Mouse (Mus musculus) common myeloid progenitor, adult 5-6 weeks (primary cell): ENCODE data around the gene Aldh16a1. TPM values are rescaled to one million over a fixed set of nuclear protein-coding genes. Genes with fewer than 3 reads are reported as not detected.
"Not testable (repeated sequence)": the region's sequence is repeated elsewhere in the genome, so short reads cannot be mapped to it uniquely, and the experiment has no call there.

Experiments used
- ATAC-seq: replicated peaks from 2 replicates; pipeline ENCODE4 v1.8.0; 2016; ENCODE audit warnings: low read depth, mild to moderate bottlenecking, moderate TSS enrichment, inconsistent platforms; ENCODE audit not compliant: poor library complexity, severe bottlenecking
- total RNA-seq: library from RNA; stranded (forward); fragments of 200-1000, 187-1606 nt; gene quantifications from 2 replicates; pipeline ENCODE4 v1.2.3, GENCODE M21; 2017

The Aldh16a1 gene
- total RNA-seq, 1 experiment from 2014 or later: 32.2 TPM

DNA sequence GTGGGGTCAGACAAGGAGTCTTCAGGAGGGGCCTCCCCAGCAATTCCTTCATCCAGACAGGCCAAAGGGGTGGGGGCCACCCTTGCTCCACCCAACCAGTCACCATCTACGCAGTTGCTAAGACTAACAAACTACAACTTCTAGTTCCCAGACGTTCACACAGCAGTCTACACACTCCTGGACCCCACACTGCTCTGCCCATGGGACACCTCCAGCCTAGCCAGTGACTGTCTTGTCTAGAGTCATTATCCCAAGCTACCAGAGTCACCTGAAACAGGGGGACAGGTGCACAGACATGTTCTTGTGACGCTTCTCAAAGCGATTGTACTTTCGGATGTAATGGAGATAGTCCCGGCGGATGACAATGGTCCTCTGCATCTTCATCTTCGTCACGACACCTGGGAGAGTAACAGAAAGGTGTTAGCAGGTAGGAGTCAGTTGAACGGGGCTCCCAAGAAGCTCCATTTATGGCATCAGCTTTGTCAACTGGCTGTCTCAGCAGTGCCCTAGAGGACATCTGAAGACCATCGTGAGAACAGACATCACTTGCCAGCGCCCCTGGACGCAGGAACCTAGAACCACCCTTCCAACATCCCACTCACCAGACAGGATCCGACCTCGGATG is 31.7 kb downstream of the Aldh16a1 start:
- no peak for ATAC-seq

DNA sequence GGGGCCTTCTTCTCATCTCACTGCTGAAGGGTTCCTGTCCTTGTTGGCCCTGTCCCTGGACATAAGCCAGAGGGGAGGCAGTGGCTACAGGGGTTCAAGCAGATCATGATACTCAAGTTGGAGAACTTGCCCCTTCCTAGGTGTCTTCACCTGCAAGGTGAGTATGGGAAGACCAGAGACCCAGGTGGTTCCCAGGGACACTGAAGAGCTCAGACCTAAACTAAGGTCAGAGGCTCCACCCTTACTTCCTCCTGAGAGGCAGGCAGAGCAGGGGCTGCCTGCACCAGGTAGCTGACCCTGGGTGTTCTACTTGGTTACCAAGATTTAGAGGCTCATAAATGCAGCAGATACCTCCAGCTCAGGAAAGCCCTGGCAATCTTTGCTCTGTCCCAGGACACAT is 32.4 kb downstream of the Aldh16a1 start:
- no peak for ATAC-seq

DNA sequence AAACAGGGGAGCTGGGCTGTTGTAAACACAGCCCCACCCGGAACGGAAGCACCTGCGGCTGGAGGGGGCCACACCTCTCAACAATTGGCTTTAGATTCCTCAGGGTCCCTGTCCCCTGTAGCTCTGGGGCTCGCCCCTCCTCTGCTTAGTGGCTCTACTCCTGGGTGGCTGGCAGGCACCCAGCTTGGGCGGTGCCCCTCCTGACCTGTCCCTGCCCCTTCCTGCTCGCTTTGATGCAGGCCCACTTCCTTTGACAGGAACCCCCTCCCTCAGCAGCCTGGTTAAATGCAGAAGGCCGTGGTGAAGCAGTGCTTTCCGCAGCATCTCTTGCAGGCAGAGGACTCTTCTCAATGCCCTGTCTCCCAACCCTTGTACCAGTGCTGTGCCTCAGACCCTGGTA is 33.0 kb downstream of the Aldh16a1 start:
- peak; percentile 33 for ATAC-seq

DNA sequence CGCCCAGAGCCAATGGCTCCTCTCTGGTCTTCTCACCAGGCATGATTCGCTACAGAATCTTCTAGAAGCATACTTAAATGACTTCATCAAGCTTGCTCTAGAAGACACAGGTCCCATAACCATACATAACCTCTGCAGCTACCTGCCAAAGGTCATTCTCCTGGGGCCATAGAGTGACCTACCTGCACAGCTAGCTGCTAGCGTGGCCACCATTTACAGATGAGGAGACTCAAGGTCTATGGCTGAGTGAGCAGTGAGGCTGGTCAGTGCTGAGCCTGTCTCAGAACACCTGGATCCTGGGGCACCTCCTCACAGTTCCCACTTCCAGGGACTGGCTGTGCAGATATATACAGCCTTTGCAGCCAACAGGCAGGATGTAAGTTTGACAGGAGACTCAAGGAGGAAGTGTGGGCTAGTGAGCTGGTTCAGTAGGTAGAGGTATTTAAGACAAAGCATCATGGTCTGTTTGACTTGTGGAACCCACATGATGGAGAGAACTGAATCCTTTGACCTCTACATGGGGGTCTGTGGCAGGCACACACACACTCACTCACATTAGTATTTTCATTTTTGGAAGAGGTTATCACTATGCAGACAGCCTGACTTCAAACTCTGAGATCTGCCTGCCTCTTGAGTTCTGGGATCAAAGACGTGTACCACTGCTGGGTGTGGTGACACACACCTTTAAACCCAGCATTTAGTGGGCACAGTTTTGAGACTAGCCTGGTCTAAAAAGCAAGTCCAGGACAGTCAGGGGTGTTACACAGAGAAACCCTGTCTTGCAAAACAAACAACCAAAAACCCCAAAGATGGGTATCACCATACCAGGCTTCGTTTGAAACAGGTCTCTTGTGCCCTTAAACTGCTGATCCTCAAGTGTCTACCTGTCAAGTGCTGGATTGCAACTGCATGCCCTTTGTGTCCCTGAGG is 34.3 kb downstream of the Aldh16a1 start:
- ATAC-seq: no peak

DNA sequence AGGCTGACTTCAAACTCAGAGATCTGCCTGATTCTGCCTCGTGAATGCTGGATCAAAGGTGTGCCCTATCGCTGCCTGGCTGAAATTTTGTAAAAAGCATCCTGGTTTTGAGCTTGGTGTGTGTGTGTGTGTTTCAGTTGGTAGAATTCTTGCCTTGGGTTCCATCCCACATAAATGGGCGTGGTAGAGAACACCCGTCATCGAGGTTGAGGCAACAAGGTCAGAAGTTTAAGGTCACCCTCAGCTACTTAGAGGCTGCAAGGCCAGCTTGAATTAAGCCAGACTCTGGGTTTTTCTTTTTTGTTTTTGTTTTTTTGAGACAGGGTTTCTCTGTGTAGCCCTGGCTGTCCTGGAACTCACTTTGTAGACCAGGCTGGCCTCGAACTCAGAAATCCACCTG is 36.0 kb downstream of the Aldh16a1 start:
- no peak for ATAC-seq

DNA sequence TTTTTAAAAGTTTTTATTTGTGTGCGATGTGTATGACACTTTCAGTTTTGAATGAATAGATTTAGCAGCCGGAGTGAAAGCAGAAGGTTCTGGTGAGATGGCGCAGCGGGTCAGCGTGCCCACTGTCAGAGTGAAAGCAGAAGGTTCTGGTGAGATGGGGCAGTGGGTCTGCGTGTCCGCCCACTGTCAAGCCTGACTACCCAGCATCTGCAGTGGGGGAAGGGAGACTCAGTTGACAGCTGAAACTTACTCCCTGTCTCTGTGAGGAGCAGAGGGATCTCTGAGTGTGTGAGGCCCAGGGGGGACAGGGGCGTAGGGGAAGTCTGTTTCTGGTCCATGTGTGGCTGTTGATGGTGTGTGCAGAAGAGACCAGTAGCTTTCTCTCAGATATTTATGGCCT is 36.8 kb downstream of the Aldh16a1 start:
- ATAC-seq: no peak

DNA sequence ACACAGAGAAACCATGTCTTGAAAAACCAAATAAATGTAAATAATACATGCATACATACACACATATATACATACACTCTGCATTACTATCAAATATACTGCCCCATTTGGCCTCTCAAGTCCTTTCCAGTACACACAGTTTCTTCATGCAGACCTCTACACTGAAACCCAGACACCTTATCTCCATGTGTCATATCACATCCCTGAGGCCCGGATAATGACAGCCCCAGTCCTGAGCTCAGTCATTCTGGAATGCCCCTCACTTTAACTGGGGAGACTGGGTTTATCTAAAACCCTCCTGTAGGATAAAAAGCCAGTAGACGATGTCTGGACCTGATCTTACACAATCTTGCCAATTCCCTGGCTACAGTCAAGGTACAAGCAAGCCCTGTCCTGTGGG is 40.9 kb downstream of the Aldh16a1 start:
- ATAC-seq: no peak

DNA sequence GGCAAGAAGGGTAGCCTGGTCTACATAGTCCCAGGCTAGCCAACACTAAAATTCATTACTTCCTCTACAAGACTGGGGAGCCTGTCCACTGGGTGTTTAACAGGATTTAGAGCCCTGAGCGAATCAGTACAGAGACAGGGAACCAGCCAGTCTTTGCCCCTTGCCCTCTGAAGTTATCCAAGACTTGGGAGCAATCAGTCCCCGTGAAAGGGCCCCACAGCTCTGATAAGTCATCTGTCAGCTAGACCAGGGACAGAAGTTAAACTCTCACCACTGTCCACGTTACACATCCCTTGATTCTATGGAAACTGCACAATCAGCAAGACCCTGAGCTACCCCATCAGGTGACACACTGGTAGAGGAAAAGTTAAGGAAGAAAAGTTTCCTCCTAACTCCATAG is 41.9 kb downstream of the Aldh16a1 start:
- no peak for ATAC-seq

DNA sequence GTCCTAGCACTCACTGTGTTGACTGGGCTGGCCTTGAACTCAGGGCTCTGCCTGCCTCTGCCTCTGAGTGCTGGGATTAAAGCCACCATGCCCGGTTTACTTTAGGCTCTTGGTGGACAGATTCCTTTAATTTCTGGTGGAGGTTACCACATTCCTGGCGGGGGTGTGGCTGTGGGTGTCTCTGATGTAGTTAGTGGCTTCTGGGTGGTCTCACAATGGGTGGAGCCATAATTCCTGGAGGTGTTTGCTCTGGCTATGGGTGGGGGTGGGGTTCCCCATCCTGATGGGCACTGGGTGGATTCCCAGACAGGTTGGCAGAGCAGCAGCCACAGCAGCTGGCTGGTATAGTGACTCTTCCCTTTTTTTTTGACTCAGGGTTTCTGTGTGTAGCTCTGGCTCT is 42.4 kb downstream of the Aldh16a1 start:
- ATAC-seq: no peak

DNA sequence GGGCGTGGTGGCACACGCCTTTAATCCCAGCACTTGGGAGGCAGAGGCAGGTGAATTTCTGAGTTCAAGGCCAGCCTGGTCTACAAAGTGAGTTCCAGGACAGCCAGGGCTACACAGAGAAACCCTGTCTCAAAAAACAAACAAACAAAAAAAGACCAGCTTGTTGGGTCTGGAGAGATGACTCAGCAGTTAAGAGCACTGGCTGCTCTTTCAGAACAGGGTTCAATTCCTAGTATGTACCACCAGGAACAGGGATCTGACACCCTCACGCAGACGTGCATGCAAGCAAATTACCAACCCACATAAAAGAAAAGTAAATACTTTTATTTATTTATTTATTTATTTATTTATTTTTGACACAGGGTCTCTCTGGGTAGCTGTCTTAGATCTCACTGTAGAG is 44.3 kb downstream of the Aldh16a1 start:
- not testable (repeated sequence) for ATAC-seq

DNA sequence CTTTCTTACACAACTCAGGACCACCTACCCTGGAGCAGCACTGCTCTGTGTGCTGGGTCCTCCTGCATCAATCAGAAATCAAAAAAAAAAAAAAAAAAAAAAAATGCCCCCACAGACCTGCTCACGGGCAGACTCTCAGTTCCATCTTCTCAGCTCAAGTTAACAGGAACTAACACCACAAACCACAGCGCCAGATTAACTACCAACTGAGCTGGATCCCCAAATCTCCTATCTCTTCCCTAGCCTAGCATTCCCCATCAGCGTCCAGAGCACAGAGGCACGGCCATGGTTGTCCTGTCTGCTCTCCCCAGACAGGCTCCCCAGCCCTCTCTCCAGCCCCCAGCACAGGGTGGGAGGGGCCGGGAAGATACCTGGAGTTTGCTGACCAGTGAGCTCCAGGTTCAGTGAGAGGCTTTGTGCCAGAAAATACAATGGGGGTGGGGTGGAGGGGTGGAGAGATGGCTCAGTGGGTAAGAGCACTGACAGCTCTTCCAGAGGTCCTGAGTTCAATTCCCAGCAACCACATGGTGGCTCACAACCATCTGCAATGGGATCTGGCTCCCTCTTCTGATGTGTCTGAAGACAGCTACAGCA is 47.2 kb downstream of the Aldh16a1 start:
- peak; percentile 56 for ATAC-seq

DNA sequence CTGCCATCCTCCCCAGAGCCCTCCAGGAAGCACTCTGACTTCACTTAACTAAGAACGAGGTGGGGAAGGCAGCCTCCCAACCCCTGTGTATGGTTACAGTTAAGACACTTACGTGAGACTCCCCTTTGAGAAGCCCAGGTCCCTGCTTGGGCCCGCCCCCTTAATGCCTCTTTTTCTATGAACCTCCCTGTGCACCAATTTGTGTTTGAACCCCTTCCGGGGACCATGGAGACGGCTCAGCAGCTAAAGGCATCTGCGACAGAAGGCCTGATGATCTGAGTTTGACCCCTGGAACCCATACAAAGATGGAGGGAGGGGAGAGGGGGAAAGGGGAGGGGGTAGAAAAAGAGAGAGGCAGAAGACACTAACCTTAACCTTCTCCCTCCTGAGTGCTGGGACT is 47.9 kb downstream of the Aldh16a1 start:
- ATAC-seq: no peak

DNA sequence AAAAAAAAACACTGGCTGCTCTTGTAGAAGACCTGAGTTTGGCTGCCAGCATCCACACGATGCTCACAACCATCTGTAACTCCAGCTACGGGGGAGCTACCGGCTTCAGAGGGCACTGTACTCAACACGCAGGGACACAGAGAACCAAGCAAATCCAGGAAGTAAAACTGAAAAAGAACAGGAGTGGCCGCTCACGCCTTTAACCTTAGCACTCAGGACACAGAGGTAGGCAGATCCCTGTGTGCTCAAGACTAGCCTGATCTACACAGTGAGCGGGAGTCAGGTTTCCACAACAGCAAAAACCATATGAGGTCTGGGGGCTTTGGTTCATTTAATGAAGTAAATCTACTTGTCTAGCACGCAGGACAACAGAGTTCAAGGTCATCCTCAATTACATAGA is 48.9 kb downstream of the Aldh16a1 start:
- ATAC-seq: no peak

DNA sequence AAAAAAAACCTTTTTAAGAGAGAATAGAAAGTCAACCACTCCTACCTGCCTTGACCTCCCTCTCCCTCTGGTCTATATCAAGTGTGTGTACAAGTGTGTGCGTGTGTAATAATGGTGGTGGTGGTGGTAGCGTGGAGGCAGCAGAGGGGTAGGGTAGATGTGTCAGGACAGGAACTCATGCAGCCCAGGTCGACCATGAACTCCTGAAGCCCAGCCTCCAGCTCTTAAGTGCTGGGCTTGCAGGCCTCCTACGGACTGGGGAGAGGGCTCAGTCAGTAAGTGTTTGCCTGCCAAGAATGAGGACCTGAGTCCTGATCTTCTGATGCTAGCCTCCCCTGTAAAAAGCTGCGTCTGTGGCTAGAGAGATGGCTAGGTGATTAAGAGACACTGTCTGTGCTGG is 49.4 kb downstream of the Aldh16a1 start:
- ATAC-seq: no peak

DNA sequence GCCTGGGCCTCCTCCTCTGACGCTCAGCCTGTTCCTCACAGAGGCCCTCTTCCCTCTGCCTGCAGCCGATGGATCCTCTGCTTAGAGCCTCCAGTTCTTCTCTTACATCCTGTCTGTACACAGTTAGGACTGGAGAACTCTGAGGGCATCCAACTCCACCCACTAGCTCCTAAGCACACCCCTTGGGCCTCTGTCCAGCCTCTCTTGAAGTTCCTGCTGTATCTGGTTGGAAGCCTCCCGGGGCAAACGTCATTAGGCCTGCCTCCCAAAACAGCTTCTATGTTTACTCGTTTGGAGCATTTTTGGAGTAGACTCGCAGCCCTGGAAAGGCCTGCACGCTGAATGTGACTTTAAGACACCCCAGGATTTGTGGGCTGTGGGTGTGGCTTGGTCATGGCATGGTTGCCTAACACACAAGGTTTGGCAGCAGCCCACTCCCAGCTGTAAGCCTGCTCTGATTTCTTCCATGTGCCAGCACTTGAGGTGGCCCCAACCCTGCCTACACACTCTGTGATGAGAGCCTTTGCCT is 50.7 kb downstream of the Aldh16a1 start, which contains the start of gene Fcgrt:
Gene Fcgrt (minus strand): TSS at position 200 of the 529 bp plus-strand sequence.
- ATAC-seq: peak; percentile 88

DNA sequence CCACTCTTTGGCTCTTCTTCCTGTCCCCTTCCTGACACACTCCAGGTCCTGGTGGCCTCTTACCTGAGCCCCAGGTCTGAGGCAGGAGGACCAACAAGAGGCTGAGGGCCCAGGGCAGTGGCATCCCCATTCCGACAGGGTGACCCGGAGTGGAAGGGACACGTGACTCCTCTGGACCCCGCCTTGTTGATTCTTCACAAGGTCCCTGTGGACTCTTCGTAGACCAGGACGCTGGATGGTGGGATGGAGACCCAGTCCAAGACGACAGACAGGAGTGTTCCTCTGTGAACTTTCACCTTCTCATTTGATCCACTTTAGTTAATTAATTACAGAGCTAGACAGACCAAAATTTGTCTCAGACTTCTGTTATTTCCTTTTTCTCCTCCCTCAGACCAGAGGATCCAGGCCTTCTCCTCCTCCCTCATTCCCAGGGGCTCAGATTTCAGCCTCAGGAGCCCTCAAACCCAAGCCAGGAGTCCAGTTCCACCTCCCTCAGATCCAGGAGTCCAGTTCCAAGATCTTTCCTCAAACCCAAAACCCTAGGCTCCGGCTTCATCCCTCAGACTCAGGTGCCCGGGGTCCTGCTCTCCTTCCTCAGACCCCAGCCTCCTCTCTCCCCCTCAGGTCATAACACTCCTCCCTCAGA is 51.3 kb downstream of the Aldh16a1 start:
- ATAC-seq: no peak

DNA sequence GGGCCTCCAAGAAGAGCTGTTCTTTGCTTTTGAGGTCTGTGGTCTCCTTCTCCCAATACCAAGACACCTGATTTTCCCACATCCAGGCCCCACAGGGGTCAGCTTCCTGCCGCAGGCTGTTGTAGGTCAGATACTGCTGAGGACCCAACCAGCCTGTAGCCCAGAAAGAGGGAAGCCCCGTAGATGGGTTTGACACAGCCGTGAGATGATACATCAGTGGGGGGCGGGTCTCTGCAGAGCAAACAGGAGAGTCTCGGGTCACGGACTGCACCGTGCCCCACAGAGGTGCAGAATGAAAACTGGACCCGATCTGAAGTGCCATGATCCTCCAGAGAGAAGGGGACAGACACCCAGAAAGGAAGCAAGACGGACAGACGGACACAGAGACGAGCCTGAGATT is 51.9 kb downstream of the Aldh16a1 start:
- no peak for ATAC-seq

DNA sequence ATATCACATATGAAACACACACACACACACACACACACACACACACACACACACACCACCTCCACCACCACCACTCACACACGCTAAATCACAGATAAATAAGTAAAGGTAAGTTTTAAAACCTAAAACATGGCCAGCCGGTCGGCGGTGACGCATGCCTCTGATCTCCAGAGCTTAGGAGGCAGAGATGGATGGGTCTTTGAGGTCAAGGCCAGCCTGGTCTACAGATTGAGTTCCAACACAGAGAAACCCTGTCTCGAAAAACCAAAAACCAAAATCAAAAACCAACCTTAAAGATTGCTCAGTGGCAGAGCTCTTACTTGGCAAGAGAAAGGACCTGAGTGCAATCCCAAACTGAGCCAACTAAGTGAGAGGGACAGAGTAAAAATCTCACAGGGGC is 54.3 kb downstream of the Aldh16a1 start:
- ATAC-seq: no peak

DNA sequence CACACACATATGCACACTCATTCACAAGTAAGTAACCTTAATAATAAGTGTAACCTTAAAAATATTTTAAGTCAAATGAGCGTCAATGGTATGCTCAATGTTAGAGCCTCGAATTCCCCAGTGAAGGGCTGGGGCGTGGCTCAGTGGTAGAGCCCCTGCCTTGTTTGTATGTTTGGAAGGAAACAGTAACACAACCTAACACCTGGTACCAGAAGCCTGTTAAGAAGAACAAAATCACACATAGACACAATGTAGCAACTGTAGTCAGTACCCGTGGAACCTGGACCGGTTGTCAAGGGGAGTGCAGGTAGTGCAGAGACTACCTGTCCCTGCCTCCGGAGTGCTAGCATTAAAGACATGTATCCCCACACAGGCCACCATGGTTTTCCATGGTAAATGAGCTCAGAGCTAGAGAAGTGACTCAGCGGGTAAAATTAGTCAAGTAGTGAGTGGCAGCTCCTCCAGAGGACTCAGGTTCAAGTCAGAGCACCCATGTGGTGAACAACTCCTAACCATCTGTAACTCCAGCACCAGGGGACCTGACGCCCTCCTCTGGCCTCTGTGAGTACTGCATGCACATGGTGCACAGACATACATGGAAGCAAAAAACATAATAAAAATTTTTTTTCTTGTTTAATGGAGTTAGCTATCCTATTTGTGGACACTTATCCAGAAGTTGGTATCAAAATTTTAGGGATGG is 55.7 kb downstream of the Aldh16a1 start:
- ATAC-seq: no peak

DNA sequence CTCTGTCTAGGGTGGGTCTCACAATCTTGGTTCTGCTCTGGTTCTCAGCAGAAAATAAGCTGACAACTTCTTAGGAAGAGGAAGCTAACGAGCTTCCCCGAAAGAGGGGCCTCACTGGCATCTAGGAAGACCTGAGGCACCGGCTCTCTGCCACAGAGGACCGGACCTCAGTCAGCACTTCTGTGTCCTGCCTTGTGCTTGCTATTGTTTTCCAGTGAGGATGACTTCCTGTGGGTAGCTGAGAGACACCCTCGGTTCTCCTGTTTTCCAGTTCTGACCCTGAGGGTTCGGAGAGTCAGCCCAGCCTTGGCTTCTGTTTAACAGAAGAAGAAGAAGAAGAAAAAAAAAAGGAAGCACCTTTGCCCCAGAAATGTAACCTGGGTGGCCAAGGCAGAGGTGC is 56.9 kb downstream of the Aldh16a1 start:
- ATAC-seq: 0 out of 2 replicates have a peak, but pooled peaks have one; percentile 9
